Mouse (Mus musculus) heart, postnatal 36 days (tissue): Measurements from ENCODE around the gene Dctpp1. TPM values are rescaled to one million over a fixed set of nuclear protein-coding genes. Genes with fewer than 3 reads are reported as not detected.
A peak's percentile ranks its signal among the peaks of the same experiment; 100 is the strongest.
"Not testable (repeated sequence)": the region's sequence is repeated elsewhere in the genome, so short reads cannot be mapped to it uniquely, and the experiment has no call there.

ENCODE experiments used
- DNase-seq, 2 experiments: peaks; one replicate each; pipeline ENCODE4 v3.0.0; 2021 to 2022
- intact Hi-C: fragments of 180-260 bp; cut with DNase I; formaldehyde crosslinking; loops from one replicate; pipeline ENCODE4 v1.15.1; 2025
- total RNA-seq, 2 experiments: library from RNA; stranded (reverse); gene quantifications; 2 replicates each; pipeline ENCODE4 v1.2.3; 2021

Gene Dctpp1
- total RNA-seq, 2 experiments from 2014 or later: 40.7 to 45.0 TPM

DNA sequence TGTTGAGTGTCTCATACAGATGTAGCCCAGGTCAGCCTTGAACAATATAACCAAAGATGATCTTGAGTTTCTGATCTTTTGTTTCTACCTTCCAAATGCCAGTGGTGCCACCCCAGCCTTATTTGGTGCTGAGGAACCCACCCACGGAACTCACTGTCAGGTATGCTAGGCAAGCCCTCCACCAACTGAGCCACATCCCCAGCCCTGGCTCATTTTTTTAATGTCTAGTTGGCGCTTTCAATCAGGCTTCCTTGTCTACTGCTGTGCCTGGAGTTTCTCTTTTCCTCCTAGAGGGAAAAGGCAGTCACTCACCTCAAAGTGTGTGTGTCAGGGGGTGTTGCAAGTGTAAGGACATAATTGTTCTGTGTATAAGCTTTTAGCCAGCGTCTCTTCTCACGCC lies 10.6 kb upstream of the Dctpp1 start:
- intact Hi-C loops: no loop called here
- no peak for DNase-seq

DNA sequence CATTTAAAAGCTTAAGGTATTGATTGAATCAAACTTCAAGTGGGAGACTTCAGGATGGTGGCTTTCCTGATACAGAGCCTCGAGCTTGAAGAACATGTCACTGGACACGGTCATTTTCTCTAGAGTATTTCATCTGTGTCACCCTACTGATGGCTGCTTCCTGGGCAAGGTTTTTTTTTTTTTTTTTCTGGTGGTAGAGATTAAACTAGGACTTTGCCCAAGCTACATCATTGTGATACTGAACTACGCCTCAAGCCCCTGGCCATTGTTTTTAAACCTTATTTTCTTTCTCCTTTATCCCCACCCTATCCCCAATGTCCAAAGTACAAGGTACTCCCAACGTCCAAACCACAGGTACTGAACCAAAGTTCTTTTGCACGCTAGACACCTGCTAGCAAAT lies 10.2 kb upstream of the Dctpp1 start:
- intact Hi-C loops: no loop called here
- DNase-seq: no peak

DNA sequence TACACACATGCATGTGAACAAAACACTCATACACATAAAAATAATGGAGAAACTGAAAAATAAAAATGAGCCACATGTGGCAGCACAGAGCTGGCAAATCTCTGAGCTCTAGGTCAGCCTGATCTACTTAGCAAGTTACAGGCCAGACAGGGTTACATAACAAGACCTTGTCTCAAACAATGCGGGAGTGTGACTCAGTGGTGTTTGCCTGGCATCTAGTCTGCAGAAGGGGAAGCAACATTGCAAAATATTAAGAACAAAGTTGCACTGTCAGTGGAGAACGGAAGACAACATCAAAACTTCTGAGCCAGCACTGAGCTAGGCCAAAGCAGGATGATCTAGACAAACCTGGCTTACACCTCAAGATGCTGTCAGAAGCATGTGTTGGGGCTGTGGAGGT lies 9.7 kb upstream of the Dctpp1 start:
- no peak for DNase-seq
- intact Hi-C loops: no loop called here

DNA sequence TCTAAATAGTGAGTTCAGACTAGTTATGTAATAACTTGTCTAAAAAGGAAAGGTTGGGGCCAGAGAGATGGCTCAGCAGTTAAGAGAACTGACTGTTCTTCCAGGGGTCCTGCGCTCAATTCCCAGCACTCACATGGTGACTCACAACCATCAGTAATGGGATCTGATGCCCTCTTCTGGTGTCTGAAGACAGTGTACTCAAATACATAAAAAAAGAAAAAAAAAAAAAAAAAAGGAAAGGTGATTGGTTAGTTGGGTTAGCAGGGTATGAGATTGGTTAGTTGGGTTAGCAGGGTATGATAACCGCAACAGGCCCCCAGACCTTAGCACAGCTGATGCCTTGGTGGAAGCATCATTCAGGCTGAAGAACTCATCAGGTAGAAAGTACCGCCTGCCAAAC lies 3.0 kb upstream of the Dctpp1 start:
- intact Hi-C loops: loop anchor here (5.0 kb wide), 1 partner anchor 79 kb away; no protein-coding TSS in a partner anchor
- no peak for DNase-seq

DNA sequence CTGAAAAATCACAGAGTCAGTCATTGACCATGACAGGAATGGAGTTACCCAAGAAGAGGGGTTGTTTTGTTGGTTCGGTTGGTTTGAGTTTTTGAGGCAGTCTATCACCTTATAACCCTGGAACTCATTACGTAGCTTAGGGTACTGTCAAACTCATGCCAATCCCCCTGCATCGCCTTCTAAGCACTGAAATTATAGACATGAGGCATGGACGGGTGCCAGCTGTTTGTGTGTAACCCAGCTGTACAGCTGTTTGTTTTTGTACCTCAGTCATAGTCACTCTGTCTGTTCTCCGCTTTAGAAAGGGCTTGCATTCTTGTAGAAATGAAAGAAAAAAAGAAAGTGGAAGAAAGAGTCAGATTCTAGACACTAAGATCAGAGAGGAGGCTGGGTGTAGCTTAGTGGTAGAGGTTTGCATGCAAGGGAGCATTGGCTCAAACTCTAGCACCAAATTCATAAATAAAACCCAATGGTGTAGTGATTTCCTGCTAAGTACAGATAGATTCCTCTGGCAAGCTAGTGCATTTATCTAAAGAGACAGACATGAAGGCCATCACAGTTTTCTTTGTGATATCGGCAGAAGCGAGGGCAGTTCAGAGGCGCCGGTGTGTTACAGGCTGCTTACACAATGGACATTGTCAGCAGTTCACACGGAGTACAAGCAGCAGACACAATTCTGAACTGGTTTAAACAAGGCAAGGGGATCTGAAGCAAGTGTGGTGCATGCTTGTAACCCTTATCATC lies 1.9 kb upstream of the Dctpp1 start:
- intact Hi-C loops: loop anchor here (5.0 kb wide), 1 partner anchor 80 kb away; no protein-coding TSS in a partner anchor

DNA sequence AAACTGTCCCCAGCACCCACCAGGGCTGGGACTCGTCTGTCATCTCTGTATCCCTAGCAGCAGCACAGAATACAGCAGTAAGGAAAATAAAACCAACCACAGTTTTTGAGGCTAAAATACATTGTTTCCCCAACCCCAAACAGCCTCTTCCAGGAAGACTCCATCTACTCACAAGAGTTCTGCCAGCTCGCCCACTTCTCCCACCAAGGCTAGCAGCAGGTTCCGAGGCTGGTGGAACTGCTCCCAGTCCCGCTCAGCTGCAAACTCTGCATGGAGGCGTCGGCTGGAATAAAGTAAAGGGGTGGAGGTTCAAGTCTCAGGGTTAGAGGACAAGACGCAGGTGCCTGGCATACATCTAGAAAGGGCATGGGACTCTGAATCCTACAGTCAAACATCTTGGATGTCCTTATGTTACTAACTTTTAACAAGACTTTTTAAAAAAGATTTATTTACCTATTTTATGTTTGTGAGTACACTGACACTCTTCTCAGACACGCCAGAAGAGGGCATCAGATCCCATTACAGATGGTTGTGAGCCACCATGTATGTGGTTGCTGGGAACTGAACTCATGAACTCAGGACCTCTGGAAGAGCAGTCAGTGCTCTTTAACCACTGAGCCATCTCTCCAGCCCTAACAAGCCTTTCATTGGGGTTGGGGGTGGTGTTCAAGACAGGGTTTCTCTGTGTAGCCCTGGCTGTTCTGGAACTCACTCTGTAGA lies 1.2 kb downstream of the Dctpp1 start:
- no peak for DNase-seq

More for the DNA sequence above, 1.9 kb upstream of the Dctpp1 start:
- DNase-seq: no peak

DNA sequence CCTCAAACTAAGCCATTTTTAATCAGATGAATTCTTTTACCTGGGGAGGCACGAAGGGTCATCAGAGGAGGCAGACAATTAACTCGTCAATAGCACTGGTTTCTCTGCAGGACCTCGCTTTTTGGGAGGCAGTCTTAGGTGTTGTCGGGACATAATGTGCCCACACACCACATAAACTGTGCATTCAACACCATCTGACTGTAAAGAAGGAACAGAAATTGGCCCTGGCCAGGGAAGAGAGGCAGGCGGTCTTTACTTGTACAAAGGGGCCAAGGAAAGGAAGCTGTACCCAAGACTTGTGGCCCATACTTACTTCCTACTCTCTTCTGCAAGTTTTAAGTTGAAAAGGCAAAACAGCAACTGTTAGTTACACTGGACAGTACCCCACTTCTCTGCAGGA lies 4.0 kb downstream of the Dctpp1 start:
- no peak for DNase-seq
- intact Hi-C loops: loop anchor here (5.0 kb wide), 1 partner anchor 256 kb away; the partner anchor contains the start of gene Srcap

More for the DNA sequence above, 1.2 kb downstream of the Dctpp1 start:
- intact Hi-C loops: loop anchor here (5.0 kb wide), 1 partner anchor 253 kb away; the partner anchor contains the start of gene Srcap

DNA sequence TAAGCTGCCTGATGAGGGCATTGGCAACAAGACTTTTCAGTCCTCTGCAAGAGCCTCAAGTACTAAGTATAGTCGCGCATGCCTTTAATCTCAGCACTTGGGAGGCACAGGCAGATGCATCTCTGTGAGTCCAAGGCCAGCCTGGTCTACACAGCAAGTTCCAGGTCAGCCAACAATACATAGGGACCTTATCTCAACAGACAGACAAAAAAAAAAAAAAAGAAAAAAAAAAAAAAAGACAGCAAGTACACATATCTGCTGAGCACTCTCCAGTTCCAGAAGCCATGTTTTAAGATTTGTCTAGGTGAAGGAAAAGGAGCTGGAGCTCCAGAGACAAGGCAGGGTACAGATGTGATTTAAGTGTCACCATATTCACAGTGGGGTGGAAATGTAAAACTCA lies 4.5 kb downstream of the Dctpp1 start:
- DNase-seq: no peak
- intact Hi-C loops: loop anchor here (5.0 kb wide), 1 partner anchor 256 kb away; the partner anchor contains the start of gene Srcap

DNA sequence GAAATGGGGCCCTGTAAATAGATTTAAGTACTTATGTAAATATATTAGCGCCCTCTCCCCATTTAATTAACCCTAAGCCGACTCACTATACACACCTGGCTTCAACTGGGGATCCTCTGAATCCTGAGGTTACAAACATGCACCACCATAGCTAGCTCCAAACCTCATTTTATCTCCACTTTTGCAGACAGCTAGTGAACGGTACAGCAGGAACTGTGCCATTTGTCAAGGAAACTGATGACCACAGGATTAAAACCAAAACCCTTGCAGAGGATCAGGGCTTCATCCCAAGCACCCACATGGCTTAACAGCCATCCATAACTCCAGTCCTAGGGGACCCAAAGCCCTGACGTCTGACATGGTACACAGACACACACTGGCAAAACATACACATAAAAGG lies 5.5 kb downstream of the Dctpp1 start:
- intact Hi-C loops: loop anchor here (5.0 kb wide), 1 partner anchor 257 kb away; the partner anchor contains the start of gene Srcap
- no peak for DNase-seq

DNA sequence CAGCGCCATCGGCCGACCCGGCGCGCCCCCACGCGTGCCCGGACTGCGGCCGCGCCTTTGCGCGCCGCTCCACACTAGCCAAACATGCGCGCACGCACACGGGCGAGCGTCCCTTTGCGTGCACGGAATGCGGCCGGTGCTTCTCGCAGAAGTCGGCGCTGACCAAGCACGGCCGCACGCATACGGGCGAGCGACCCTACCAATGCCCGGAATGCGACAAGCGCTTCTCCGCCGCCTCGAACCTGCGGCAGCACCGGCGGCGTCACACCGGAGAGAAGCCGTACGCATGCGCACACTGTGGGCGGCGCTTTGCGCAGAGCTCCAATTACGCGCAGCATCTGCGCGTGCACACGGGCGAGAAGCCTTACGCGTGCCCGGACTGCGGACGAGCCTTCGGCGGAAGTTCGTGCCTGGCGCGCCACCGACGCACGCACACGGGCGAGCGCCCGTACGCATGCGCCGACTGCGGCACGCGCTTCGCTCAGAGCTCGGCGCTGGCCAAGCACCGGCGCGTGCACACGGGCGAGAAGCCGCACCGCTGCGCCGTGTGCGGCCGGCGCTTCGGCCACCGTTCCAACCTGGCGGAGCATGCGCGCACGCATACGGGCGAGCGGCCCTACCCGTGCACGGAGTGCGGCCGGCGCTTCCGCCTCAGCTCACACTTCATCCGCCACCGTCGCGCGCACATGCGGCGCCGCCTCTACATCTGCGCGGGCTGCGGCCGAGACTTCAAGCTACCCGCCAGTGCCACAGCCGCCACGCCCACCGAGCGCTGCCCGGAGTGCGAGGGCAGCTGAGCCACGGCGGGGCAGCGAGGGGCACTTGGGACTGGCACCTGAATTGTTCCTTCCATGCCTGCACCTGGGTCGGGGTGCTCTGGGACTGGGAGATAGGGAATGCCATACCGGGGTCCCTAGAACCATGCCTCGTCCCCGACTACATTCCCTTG lies 6.4 kb downstream of the Dctpp1 start:
- DNase-seq: peak; percentile 94 to 95
- intact Hi-C loops: no loop called here

DNA sequence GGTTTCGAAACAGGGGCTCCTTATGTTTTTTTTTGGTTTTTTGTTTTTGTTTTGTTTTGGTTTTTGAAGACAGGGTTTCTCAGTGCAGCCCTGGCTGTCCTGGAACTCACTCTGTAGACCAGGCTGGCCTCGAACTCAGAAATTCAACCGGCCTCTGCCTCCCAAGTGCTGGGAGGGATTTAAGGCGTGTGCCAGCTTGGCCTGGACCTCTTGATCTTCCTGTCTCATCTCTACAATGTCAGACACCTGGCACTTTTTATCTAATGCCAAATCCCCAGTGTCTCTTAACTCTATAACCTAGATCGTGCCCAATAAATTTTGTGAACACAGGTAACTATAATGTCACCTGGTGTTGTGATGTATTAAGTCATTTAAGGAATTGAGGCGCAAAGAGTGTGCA lies 7.2 kb downstream of the Dctpp1 start:
- no peak for DNase-seq
- intact Hi-C loops: no loop called here

DNA sequence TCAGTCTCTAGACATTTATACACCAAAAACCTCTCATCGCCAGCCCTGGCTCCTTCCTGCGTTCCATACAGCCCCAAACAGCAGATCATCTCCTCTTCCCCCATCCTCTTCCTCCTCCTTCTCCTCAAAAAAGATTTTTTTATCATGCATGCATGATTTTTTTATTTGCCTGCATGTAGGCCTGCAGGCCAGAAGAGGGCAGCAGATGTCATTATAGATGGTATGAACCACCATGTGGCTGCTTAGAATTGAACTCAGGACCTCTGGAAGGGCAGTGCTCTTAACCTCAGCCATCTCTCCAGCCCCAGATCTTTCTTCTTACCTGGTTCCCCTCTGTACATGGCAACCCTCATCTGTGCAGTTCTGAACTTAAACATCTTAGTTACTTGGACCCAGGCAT lies 8.1 kb downstream of the Dctpp1 start:
- intact Hi-C loops: no loop called here
- peak in 1 of 2 experiments; percentile 18 for DNase-seq

DNA sequence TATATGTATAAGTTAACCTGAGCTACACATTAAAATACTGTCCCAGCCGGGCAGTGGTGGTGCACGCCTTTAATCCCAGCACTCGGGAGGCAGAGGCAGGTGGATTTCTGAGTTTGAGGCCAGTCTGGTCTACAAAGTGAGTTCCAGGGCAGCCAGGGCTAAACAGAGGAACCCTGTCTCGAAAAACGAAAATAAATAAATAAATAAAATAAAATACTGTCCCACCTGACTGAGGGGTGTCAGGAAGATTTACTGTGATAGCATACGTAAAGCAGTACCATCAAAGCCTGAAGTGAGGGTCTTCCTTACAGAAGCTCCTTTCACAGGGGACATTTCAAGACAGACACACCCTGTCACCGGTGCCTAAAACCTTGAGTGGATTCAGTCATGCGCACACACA lies 10.0 kb downstream of the Dctpp1 start:
- DNase-seq, intact Hi-C loops: not testable (repeated sequence)

DNA sequence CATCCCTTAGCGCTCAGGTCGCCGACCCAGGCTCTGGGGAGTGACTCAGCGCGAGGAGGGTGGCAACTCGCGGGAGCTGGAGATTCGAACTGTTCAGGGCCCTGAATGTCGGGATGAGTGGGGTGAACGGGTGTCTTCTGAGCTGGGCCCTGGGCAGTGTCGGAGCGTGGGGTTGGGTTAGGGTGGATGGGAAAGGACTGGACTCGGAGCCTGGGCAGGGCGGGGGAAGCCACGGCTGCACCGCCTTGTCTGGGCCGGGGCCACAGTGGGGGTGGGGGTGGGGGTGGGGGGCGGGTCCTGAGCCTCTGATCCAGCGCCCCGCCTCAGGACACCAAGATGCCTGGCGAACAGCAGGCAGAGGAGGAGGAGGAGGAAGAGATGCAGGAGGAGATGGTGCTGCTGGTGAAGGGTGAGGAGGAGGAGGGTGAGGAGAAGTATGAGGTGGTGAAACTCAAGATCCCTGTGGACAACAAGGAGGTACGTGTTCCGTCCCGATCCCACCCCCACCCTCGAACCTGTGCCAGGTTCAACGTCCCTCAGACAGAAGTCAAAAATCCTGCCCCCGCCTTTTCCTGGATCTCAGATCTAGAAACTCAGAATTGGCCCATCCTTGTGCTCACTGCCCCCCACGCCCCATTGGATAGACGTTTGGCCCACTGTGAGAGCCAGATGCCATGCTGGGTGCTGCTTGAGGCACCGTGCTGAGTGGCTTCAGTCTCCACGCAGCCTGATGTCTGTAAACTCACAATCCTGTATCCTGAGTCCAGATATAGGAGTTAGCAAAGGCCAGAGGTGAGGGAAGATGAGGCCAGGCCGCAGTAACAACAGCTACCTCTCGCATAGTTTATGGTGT lies 15.6 kb downstream of the Dctpp1 start:
- intact Hi-C loops: no loop called here
- DNase-seq: no peak

DNA sequence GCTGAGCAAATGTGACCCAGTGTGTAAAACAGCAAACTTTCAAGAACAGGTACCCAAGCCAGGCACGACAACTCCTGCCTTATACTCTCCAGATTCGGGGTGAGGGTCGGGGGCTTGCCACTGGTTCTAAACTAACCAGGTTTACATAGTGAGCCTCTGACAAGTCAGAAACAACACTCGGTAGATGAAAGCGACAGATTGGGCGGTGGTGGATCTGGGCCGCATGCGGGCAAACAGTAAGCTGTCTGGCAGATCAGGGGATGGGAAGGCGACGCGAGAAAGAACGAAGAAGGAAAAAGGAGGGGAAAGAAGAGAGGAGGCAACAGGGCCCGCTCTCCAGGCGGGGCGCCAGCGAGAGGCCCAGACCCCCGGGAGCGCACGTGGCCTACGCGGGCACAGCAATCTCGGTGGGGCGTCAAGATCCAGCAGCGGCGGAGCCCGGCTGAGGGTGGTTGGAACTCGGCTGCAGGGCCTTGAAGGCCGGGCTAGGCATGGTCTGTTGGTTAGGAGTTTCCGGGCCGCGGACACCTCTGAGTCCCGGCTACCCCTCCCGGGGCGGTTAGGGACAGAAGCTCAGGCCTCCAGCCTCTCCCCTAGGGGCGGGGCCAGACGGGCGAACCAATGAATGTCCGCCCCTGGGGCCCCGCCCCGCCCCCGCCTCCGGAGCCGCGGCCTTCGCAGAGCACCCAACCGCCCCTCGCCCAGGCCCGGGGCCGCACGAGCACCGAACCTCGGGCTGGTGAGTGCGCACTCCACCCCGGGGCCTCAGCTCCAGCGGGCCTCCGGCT lies 16.4 kb downstream of the Dctpp1 start, which contains the start of gene Zfp771:
TSS of gene Zfp771 (plus strand) at position 405 of the 788 bp plus-strand sequence.
- intact Hi-C loops: no loop called here
- peak; percentile 92 to 93 for DNase-seq

DNA sequence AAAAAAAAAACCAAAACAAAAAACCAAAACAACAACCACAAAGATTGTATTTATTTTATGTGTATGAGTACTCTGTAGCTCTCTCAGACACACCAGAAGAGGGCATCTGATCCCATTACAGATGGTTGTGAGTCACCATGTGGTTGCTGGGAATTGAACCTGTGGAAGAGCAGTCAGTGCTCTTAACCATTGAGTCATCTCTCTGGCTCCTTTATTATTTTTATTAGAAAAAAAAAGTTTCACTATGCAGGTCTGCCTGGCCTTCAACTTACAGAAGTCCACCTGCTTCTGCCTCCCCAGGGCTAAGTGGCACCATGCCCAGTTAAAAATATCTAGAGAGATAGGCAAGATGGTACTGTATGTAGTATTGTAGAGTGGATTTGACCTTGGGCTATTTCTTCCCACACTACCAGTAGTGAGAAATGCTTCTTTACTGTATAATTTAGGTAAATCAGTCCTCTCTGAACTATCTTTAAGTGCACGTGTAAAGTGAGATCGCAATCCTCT lies 17.1 kb downstream of the Dctpp1 start:
- intact Hi-C loops: no loop called here
- DNase-seq: no peak

DNA sequence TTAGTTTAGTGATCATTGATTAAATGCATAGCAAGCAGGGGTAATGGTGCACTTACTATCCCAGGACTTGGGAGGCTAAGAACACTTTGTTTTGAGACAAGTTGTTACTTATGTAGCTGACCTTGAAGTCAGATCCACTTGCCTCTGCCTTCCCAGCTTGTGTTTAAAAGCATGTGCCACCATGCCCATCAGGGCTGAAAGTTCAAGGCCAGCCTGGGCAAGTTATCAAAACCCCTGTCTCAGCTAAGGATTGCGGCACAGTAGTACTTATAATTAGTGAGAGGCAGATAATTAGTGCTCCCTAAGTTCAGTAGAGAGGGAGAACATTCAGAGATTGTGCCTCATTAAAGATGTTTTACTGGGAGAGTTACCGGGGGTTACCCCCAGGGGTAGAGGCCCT lies 25.7 kb downstream of the Dctpp1 start:
- DNase-seq: no peak
- intact Hi-C loops: loop anchor here (1.0 kb wide), 1 partner anchor 38 kb away; the partner anchor contains the start of gene Cd2bp2

DNA sequence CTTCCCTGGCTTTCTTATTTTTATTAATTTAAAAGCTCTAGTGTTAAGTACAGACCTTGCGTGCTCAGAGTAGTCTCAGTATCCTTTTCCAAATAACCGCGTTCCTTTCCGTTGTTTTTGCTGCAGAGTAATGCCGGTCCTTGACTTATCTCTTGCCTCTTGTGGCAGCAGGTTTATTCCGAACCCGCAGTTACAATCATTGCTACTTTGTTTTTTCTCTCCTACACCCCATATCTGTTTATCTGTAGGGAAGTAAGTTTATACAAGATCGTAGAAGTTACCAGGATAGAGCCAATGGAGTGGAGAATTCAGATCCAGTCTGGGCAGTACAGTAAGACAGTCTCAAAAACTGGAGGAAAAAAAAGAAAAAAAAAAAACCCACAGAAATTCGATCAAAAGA lies 26.7 kb downstream of the Dctpp1 start:
- DNase-seq: no peak
- intact Hi-C loops: loop anchor here (1.0 kb wide), 1 partner anchor 37 kb away; the partner anchor contains the start of gene Cd2bp2
